In the genomic region with DNA sequence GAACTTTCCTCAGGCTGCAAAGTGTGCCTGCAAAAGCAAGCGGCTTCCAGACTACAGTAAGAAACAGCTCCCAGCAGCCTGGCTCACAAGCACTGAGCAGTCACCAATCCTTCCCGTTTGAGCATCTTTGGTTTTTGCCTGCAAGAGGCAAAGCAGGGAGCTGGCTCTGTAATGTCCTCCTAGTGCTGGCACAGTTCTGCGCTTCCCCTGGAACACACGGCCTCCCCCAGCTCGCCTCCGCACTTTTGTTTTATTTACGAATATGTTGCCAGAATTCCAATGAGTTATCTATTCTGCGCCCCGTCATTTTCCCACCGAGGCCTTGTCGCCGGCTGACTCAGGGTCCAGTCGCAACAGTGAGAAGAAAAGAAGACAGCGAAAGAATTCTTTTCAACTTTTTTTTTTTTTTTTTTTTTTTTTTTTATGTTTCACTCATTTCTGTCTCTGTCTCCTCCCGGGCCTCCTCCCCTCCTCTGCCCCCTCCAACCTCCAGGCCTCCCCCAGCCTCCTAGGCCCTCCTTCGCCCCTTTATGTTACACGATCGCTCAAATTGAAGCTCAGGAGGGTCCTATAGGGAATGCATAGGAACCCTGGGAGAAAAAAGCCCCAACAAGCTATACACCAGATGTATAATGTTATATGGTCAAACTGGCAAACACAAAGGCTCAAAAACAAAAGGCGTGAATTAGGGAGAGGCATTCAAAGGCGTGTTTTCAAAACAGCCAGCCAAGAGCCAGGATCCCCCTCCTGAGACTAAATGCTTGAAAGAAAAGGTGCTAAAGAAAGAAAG, we compare ENCODE assay signal across 8 mouse cellular contexts. TPM values are rescaled to one million over a fixed set of nuclear protein-coding genes. Genes with fewer than 3 reads are reported as not detected.
DNase-seq lines count a peak whose midpoint lies in the region; ATAC-seq and TF ChIP-seq lines count a peak whose summit lies in the region.

No protein-coding gene starts in this region.

- no peaks in the 10 kb centered on the region for H3K27me3 ChIP-seq in kidney, embryonic 14.5 days (ENCODE audit: control insufficient read depth, insufficient read depth, low read length)
- H3K27me3 ChIP-seq in forebrain, postnatal 0 days (ENCODE audit: insufficient read depth, low read length) = peaks cover 25% of the 10 kb centered on the region
- no peaks in the 10 kb centered on the region for H3K27me3 ChIP-seq in hindbrain, embryonic 15.5 days
- H3K27me3 ChIP-seq in midbrain, embryonic 12.5 days = peaks cover 35% of the 10 kb centered on the region; the same call in 1 of the 2 replicates

- intact Hi-C loops in left cerebral cortex, postnatal 25 days (cut with DNase I) = loop anchor here (5.0 to 10.0 kb wide), 2 partner anchors 484 to 1039 kb away; no protein-coding TSS in a partner anchor

- DNase-seq in kidney, adult 11 months = no peak
- DNase-seq in forebrain, postnatal 0 days = peak; percentile 62
- peak; percentile 28 to 29 for DNase-seq in left cerebral cortex, postnatal 25 days (ENCODE audit: low spot score in 2 of 2)
- peak; percentile 63 for DNase-seq in testis, postnatal 10 days (ENCODE audit: low spot score)

- no peak for TF ChIP-seq CTCF in forebrain, postnatal 0 days (IDR thresholded peaks at IDR 0.05; ENCODE audit: low read depth)

- WGBS in kidney, embryonic 14.5 days = 16% methylated on average over 20 of the region's 20 CpGs
- WGBS in forebrain, postnatal 0 days = 11% methylated on average over 20 of the region's 20 CpGs
- 15% methylated on average over 20 of the region's 20 CpGs for WGBS in hindbrain, embryonic 15.5 days
- WGBS in midbrain, embryonic 12.5 days = 5% methylated on average over 20 of the region's 20 CpGs

- H3K4me3 ChIP-seq in kidney, embryonic 14.5 days (ENCODE audit: low read length) = no peak overlapping the region
- no peak overlapping the region; the same call in 1 of the 2 replicates for H3K4me3 ChIP-seq in forebrain, postnatal 0 days (ENCODE audit: low read depth, low read length)
- H3K4me3 ChIP-seq in hindbrain, embryonic 15.5 days = no peak overlapping the region
- peak overlapping the region; percentile 21 for H3K4me3 ChIP-seq in midbrain, embryonic 12.5 days

- no peaks in the 10 kb centered on the region for H3K36me3 ChIP-seq in kidney, embryonic 14.5 days (ENCODE audit: control insufficient read depth, insufficient read depth, low read length)
- H3K36me3 ChIP-seq in forebrain, postnatal 0 days (ENCODE audit: insufficient read depth) = no peaks in the 10 kb centered on the region
- H3K36me3 ChIP-seq in hindbrain, embryonic 15.5 days = no peaks in the 10 kb centered on the region
- H3K36me3 ChIP-seq in midbrain, embryonic 12.5 days = no peaks in the 10 kb centered on the region

- peak overlapping the region; percentile 97 for H3K27ac ChIP-seq in kidney, embryonic 14.5 days (ENCODE audit: low read depth, low read length)
- no peak overlapping the region; the same call in 1 of the 2 replicates for H3K27ac ChIP-seq in forebrain, postnatal 0 days (ENCODE audit: low read depth, low read length)
- peak overlapping the region; percentile 74 for H3K27ac ChIP-seq in hindbrain, embryonic 15.5 days (replicated peaks)
- H3K27ac ChIP-seq in midbrain, embryonic 12.5 days (replicated peaks) = peak overlapping the region; percentile 86

- ATAC-seq in kidney, embryonic 14.5 days (ENCODE audit: low FRiP score, low TSS enrichment) = peak; percentile 45
- ATAC-seq in forebrain, postnatal 0 days = peak; percentile 76
- peak; percentile 93 for ATAC-seq in hindbrain, embryonic 15.5 days (ENCODE audit: low FRiP score, low read depth)
- peak; percentile 83 for ATAC-seq in midbrain, embryonic 12.5 days (ENCODE audit: low FRiP score, low read depth)
- no peak for ATAC-seq in granulocyte monocyte progenitor cell, adult 5-6 weeks (replicated peaks; ENCODE audit: poor library complexity, severe bottlenecking)

- H3K4me2 ChIP-seq in kidney, embryonic 14.5 days (replicated peaks; ENCODE audit: low read depth, low read length) = peak overlapping the region; percentile 21; the same call in 1 of the 2 replicates
- peak overlapping the region; percentile 40 for H3K4me2 ChIP-seq in forebrain, postnatal 0 days (ENCODE audit: low read depth)
- peak overlapping the region; percentile 25 for H3K4me2 ChIP-seq in hindbrain, embryonic 15.5 days
- peak overlapping the region; percentile 43 for H3K4me2 ChIP-seq in midbrain, embryonic 12.5 days (replicated peaks)

- peak overlapping the region; percentile 59 for H3K9ac ChIP-seq in kidney, embryonic 14.5 days (ENCODE audit: low read depth, low read length)
- H3K9ac ChIP-seq in forebrain, postnatal 0 days = no peak overlapping the region
- H3K9ac ChIP-seq in hindbrain, embryonic 15.5 days = no peak overlapping the region
- no peak overlapping the region for H3K9ac ChIP-seq in midbrain, embryonic 12.5 days (replicated peaks)

- peaks cover 45% of the 10 kb centered on the region for H3K4me1 ChIP-seq in kidney, embryonic 14.5 days (ENCODE audit: control insufficient read depth, insufficient read depth, low read length)
- no peaks in the 10 kb centered on the region for H3K4me1 ChIP-seq in forebrain, postnatal 0 days (ENCODE audit: insufficient read depth)
- H3K4me1 ChIP-seq in hindbrain, embryonic 15.5 days (replicated peaks) = peaks cover 38% of the 10 kb centered on the region
- peaks cover 37% of the 10 kb centered on the region for H3K4me1 ChIP-seq in midbrain, embryonic 12.5 days

- H3K9me3 ChIP-seq in kidney, embryonic 14.5 days (ENCODE audit: control insufficient read depth, low read length) = no peaks in the 10 kb centered on the region
- H3K9me3 ChIP-seq in forebrain, postnatal 0 days (ENCODE audit: low read length) = no peaks in the 10 kb centered on the region
- H3K9me3 ChIP-seq in hindbrain, embryonic 15.5 days = no peaks in the 10 kb centered on the region
- no peaks in the 10 kb centered on the region for H3K9me3 ChIP-seq in midbrain, embryonic 12.5 days

RNA-seq across cellular contexts. Expression of gene Gm10295, which starts 32.3 kb away (rescaled TPM):
- 0.10 TPM in 1 of 2 replicates, not detected in the other for polyA plus RNA-seq in kidney, embryonic 14.5 days (2014; fragmentation: Nextera tagmentation; extraction: Ambion mirVana)
- not detected in 2 replicates for total RNA-seq in forebrain, postnatal 0 days (2014; rRNA removed)
- not detected in 2 replicates for polyA plus RNA-seq in forebrain, postnatal 0 days (2015; fragmentation: Nextera tagmentation; extraction: Ambion mirVana)
- polyA plus RNA-seq in hindbrain, embryonic 15.5 days (2015; fragmentation: Nextera tagmentation; extraction: Ambion mirVana) = not detected in 2 replicates
- total RNA-seq in left cerebral cortex, postnatal 25 days (2021) = not detected
- polyA plus RNA-seq in midbrain, embryonic 12.5 days (2016; fragmentation: Nextera tagmentation; extraction: Ambion mirVana) = not detected in 2 replicates
- total RNA-seq in granulocyte monocyte progenitor cell, adult 5-6 weeks (2014; fragmentation: Nextera tagmentation) = not detected in 2 replicates
- not detected in 2 replicates for total RNA-seq in granulocyte monocyte progenitor cell, adult 5-6 weeks (2017)
